Mouse (Mus musculus): ENCODE measurements at regions not wholly inside any gene's neighbourhood (a gene's known extent, or its start where the extent isn't known, plus 50 kb on each side); places are given as distances from the start of the nearest gene placed in this dataset.

- ATAC-seq (ENCODE audit: borderline replicate concordance, extremely low read depth, low FRiP score, low TSS enrichment), result no peak
These were observed 141.9 kb upstream of the Lrig1 start for GRCm38 (mm10) chr6:94841881-94842280.

GRCm38 (mm10) chr6:94835742-94836141 lies 135.8 kb upstream of the Lrig1 start:
- Histone ChIP-seq H3K36me3 (no peaks in the 10 kb centered on the region), H3K27ac (no peak overlapping the region), H3K27me3 (no peaks in the 10 kb centered on the region), H3K4me2 (no peak overlapping the region), H3K9ac (no peak overlapping the region), H3K4me1 (no peaks in the 10 kb centered on the region), H3K4me3 (no peak overlapping the region), H3K9me3 (no peaks in the 10 kb centered on the region)
- WGBS, result 36% methylated on average over 2 of the region's 2 CpGs
- no peak for ATAC-seq (ENCODE audit: borderline replicate concordance, extremely low read depth, low FRiP score, low TSS enrichment)

More at GRCm38 (mm10) chr6:94841881-94842280, 141.9 kb upstream of the Lrig1 start:
- Histone ChIP-seq H3K27ac (no peak overlapping the region), H3K4me3 (no peak overlapping the region), H3K36me3 (no peaks in the 10 kb centered on the region), H3K4me1 (no peaks in the 10 kb centered on the region), H3K4me2 (no peak overlapping the region), H3K9me3 (no peaks in the 10 kb centered on the region), H3K9ac (no peak overlapping the region), H3K27me3 (no peaks in the 10 kb centered on the region)
- WGBS, result 64% methylated on average over 5 of the region's 5 CpGs

- H3K4me2 ChIP-seq, result no peak overlapping the region
- 77% methylated on average over 1 of the region's 1 CpGs for WGBS
- no peak for ATAC-seq (ENCODE audit: borderline replicate concordance, extremely low read depth, low FRiP score, low TSS enrichment)
These were observed 134.6 kb upstream of the Lrig1 start for GRCm38 (mm10) chr6:94834551-94834950.

GRCm38 (mm10) chr6:94830801-94831200 lies 130.8 kb upstream of the Lrig1 start:
- H3K9me3 ChIP-seq, result no peaks in the 10 kb centered on the region
- H3K27me3 ChIP-seq, result no peaks in the 10 kb centered on the region
- no peak overlapping the region for H3K4me2 ChIP-seq
- no peak overlapping the region for H3K4me3 ChIP-seq
- H3K36me3 ChIP-seq, result no peaks in the 10 kb centered on the region
- no peak overlapping the region for H3K9ac ChIP-seq
- H3K4me1 ChIP-seq, result no peaks in the 10 kb centered on the region
- no peak overlapping the region for H3K27ac ChIP-seq
- ATAC-seq (ENCODE audit: borderline replicate concordance, extremely low read depth, low FRiP score, low TSS enrichment), result no peak
- 82% methylated on average over 8 of the region's 8 CpGs for WGBS

More at GRCm38 (mm10) chr6:94834551-94834950, 134.6 kb upstream of the Lrig1 start:
- no peak overlapping the region for H3K9ac ChIP-seq
- H3K4me3 ChIP-seq, result no peak overlapping the region
- H3K9me3 ChIP-seq, result no peaks in the 10 kb centered on the region
- H3K4me1 ChIP-seq, result no peaks in the 10 kb centered on the region
- H3K36me3 ChIP-seq, result no peaks in the 10 kb centered on the region
- H3K27ac ChIP-seq, result no peak overlapping the region
- no peaks in the 10 kb centered on the region for H3K27me3 ChIP-seq

DNA sequence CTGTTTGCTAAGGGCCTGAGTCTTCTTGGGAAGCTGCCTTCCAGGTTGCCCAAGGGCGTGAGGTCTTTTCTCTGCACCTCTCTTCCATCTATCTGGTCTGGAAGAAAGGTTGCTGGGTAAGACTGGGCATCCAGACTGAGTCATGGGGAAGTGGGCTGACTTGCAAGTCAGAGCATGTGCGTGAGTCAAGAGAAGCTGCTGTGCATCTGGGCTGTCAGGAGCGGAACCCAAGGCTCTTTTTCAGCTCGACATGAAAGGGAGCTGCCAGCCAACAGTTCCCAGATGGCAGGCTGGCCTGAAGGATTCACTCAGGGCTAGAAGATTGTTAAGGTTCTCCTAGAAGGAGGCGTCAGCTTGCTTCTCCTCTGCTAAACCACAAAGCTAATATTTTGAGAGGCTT lies 129.3 kb upstream of the Lrig1 start:
- WGBS, result 62% methylated on average over 5 of the region's 5 CpGs
- Histone ChIP-seq H3K36me3 (no peaks in the 10 kb centered on the region), H3K4me1 (no peaks in the 10 kb centered on the region), H3K27ac (no peak overlapping the region), H3K9me3 (no peaks in the 10 kb centered on the region), H3K27me3 (no peaks in the 10 kb centered on the region), H3K4me3 (no peak overlapping the region), H3K4me2 (no peak overlapping the region), H3K9ac (no peak overlapping the region)
- no peak for ATAC-seq (ENCODE audit: borderline replicate concordance, extremely low read depth, low FRiP score, low TSS enrichment)

GRCm38 (mm10) chr6:94826656-94827055 lies 126.7 kb upstream of the Lrig1 start:
- ATAC-seq (ENCODE audit: borderline replicate concordance, extremely low read depth, low FRiP score, low TSS enrichment), result no peak

DNA sequence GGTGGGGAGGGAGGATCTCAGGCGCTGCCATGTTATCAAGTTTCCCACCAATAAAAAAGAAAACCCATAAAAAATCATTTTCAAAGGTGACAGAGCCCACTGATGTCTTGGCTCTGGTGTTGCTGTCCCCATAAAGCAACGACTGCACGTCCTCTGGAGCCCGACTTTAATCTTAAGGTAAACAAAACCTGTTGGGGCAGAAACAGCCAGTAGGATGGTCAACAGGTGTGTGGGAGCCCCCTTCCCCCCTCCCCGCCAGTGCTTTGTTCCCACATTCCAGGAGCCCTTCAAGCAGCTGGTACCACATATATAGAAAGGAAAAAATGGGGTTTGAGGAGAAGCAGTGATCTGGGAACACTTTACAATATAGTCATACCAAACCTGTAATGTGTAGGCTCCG lies 118.3 kb upstream of the Lrig1 start:
- Histone ChIP-seq H3K9ac (no peak overlapping the region), H3K4me2 (no peak overlapping the region), H3K27ac (no peak overlapping the region), H3K27me3 (0 out of 2 replicates have a peak, but pooled peaks cover 6% of the 10 kb centered on the region), H3K9me3 (no peaks in the 10 kb centered on the region), H3K36me3 (no peaks in the 10 kb centered on the region), H3K4me1 (no peaks in the 10 kb centered on the region; the same call in 1 of the 2 replicates), H3K4me3 (no peak overlapping the region)
- no peak for ATAC-seq (ENCODE audit: borderline replicate concordance, extremely low read depth, low FRiP score, low TSS enrichment)
- WGBS, result 24% methylated on average over 6 of the region's 6 CpGs

More at GRCm38 (mm10) chr6:94826656-94827055, 126.7 kb upstream of the Lrig1 start:
- no peaks in the 10 kb centered on the region for H3K4me1 ChIP-seq
- H3K36me3 ChIP-seq, result no peaks in the 10 kb centered on the region
- H3K4me3 ChIP-seq, result no peak overlapping the region
- no peaks in the 10 kb centered on the region for H3K9me3 ChIP-seq
- no peak overlapping the region for H3K4me2 ChIP-seq
- H3K27me3 ChIP-seq, result no peaks in the 10 kb centered on the region
- H3K27ac ChIP-seq, result no peak overlapping the region
- 60% methylated on average over 2 of the region's 2 CpGs for WGBS
- no peak overlapping the region for H3K9ac ChIP-seq

GRCm38 (mm10) chr6:94816161-94816560 lies 116.2 kb upstream of the Lrig1 start:
- ATAC-seq (ENCODE audit: borderline replicate concordance, extremely low read depth, low FRiP score, low TSS enrichment), result no peak
- H3K27ac ChIP-seq, result no peak overlapping the region
- H3K27me3 ChIP-seq, result 0 out of 2 replicates have a peak, but pooled peaks cover 6% of the 10 kb centered on the region
- H3K36me3 ChIP-seq, result no peaks in the 10 kb centered on the region
- no peaks in the 10 kb centered on the region for H3K9me3 ChIP-seq
- WGBS, result 18% methylated on average over 5 of the region's 5 CpGs
- no peak overlapping the region for H3K4me2 ChIP-seq
- H3K9ac ChIP-seq, result no peak overlapping the region
- H3K4me1 ChIP-seq, result no peaks in the 10 kb centered on the region; the same call in 1 of the 2 replicates
- no peak overlapping the region for H3K4me3 ChIP-seq

- Histone ChIP-seq H3K27me3 (0 out of 2 replicates have a peak, but pooled peaks cover 6% of the 10 kb centered on the region), H3K4me3 (no peak overlapping the region), H3K9me3 (no peaks in the 10 kb centered on the region), H3K4me1 (no peaks in the 10 kb centered on the region; the same call in 1 of the 2 replicates), H3K36me3 (no peaks in the 10 kb centered on the region), H3K9ac (no peak overlapping the region), H3K4me2 (no peak overlapping the region), H3K27ac (no peak overlapping the region)
- WGBS, result 40% methylated on average over 3 of the region's 3 CpGs
- no peak for ATAC-seq (ENCODE audit: borderline replicate concordance, extremely low read depth, low FRiP score, low TSS enrichment)
These were observed 114.8 kb upstream of the Lrig1 start for GRCm38 (mm10) chr6:94814711-94815110.

DNA sequence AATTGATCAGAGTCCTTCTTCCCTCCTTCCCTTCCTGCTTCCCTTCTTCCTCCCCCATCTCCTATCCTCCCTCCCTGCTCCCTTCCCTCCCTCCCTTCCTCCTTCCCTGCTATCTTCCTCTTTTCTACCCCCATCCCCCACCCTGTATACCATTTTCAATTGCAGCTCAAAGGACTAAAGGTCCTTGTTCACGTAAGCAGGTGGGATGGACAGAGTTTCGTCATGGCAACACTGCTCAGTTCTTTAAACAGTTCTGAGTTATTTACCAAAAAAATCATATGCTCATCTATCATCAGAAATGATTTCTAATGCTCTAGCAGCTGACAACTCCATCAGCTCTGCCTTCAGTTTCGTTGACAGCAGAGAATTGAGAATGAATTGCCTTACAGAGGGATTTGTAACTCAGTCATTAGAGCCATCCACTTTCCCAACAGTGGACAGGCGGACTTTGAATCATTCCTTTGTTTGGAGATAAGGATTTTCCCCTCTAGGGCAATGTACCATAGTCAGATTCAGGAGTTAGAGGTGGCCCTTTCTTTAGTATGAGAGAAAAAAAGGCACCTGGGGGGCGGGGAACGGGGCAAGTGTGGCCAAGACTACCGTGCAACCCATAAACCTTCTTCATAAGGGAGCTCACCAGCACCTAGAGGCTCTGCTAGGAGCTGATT lies 113.7 kb upstream of the Lrig1 start:
- Histone ChIP-seq H3K36me3 (no peaks in the 10 kb centered on the region), H3K4me1 (no peaks in the 10 kb centered on the region; the same call in 1 of the 2 replicates), H3K4me3 (no peak overlapping the region), H3K9ac (no peak overlapping the region), H3K9me3 (no peaks in the 10 kb centered on the region), H3K27me3 (0 out of 2 replicates have a peak, but pooled peaks cover 6% of the 10 kb centered on the region), H3K27ac (no peak overlapping the region), H3K4me2 (no peak overlapping the region)
- 50% methylated on average over 7 of the region's 7 CpGs for WGBS
- no peak for ATAC-seq (ENCODE audit: borderline replicate concordance, extremely low read depth, low FRiP score, low TSS enrichment)

- no peak overlapping the region for H3K9ac ChIP-seq
- no peak overlapping the region for H3K27ac ChIP-seq
- no peak overlapping the region for H3K4me3 ChIP-seq
- WGBS, result 14% methylated on average over 4 of the region's 4 CpGs
- H3K36me3 ChIP-seq, result no peaks in the 10 kb centered on the region
- H3K27me3 ChIP-seq, result 0 out of 2 replicates have a peak, but pooled peaks cover 6% of the 10 kb centered on the region
- H3K4me1 ChIP-seq, result no peaks in the 10 kb centered on the region
- no peaks in the 10 kb centered on the region for H3K9me3 ChIP-seq
- H3K4me2 ChIP-seq, result no peak overlapping the region
- no peak for ATAC-seq (ENCODE audit: borderline replicate concordance, extremely low read depth, low FRiP score, low TSS enrichment)
These were observed 111.9 kb upstream of the Lrig1 start for GRCm38 (mm10) chr6:94811846-94812245.

GRCm38 (mm10) chr6:94807216-94807615 lies 107.3 kb upstream of the Lrig1 start:
- WGBS, result 81% methylated on average over 6 of the region's 6 CpGs
- H3K36me3 ChIP-seq, result no peaks in the 10 kb centered on the region

More at GRCm38 (mm10) chr6:94807216-94807615, 107.3 kb upstream of the Lrig1 start:
- ATAC-seq (ENCODE audit: borderline replicate concordance, extremely low read depth, low FRiP score, low TSS enrichment), result no peak
- peaks cover 3% of the 10 kb centered on the region; the same call in 1 of the 2 replicates for H3K4me1 ChIP-seq
- no peaks in the 10 kb centered on the region for H3K9me3 ChIP-seq
- no peak overlapping the region for H3K4me2 ChIP-seq
- no peak overlapping the region for H3K27ac ChIP-seq
- H3K9ac ChIP-seq, result no peak overlapping the region
- H3K4me3 ChIP-seq, result no peak overlapping the region
- H3K27me3 ChIP-seq, result no peaks in the 10 kb centered on the region
